Mouse (Mus musculus) embryonic fibroblast, embryonic 13.5 days (primary cell): ENCODE measurements around the gene Synj2.

Experiments used
- CTCF ChIP-seq: IDR thresholded peaks from 2 replicates; pipeline ENCODE4 v1.5.1; 2011; ENCODE audit warnings: mild to moderate bottlenecking, control low read depth, low read length, moderate library complexity, borderline replicate concordance; ENCODE audit not compliant: insufficient read depth
- POLR2A ChIP-seq: IDR thresholded peaks from 2 replicates; pipeline ENCODE4 v1.6.1; 2011; ENCODE audit warnings: low read depth, mild to moderate bottlenecking, control low read depth, low read length, moderate library complexity

DNA sequence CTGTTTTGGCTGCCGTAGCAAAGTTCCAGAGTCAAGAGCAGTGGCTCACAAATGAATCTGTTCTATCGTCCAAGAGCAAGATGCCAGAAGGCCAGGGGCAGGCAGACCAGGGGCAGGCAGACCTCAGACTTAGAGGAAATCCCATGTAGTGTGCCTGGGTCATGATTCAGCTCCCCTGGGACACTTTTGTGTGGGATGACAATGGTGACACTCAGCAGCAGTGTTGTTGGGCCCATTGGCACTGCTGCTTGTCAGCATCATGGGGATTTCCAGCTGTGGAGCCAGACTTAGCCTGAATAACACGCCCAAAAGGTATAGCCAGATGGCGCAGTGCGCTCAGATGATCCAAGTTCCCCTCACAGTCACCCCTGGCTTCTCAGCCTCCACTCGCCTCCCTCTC, 42.1 kb downstream of the Synj2 start:
- TF ChIP-seq CTCF (no peak), POLR2A (no peak)
